Mouse (Mus musculus) gastrocnemius, adult 2 months (tissue): ENCODE measurements around the gene Abcf1. TPM values are rescaled to one million over a fixed set of nuclear protein-coding genes. Genes with fewer than 3 reads are reported as not detected.
"Not testable (repeated sequence)": the region's sequence is repeated elsewhere in the genome, so short reads cannot be mapped to it uniquely, and the experiment has no call there.

ENCODE experiments used
- DNase-seq: peaks from one replicate; pipeline ENCODE4 v3.0.0; 2022
- H3K27ac ChIP-seq: fragments of 200-600 bp; 2 replicates; pipeline ENCODE4 v1.8.1; 2022; ENCODE audit warnings: mild to moderate bottlenecking
- H3K4me3 ChIP-seq: fragments of 200-600 bp; 2 replicates; pipeline ENCODE4 v1.8.1; 2022; ENCODE audit warnings: mild to moderate bottlenecking, moderate library complexity
- CTCF ChIP-seq: fragments of 200-600 bp; IDR thresholded peaks from 2 replicates; pipeline ENCODE4 v1.8.1; 2022; ENCODE audit warnings: antibody characterized with exemption, mild to moderate bottlenecking, moderate library complexity
- intact Hi-C: fragments of 180-260 bp; cut with DNase I; formaldehyde crosslinking; loops from one replicate; pipeline ENCODE4 v1.15.1; 2025
- total RNA-seq, 2 experiments: library from RNA; stranded (reverse); gene quantifications; 2 replicates each; pipeline ENCODE4 v1.2.3; 2021

The Abcf1 gene
- total RNA-seq, 2 experiments from 2014 or later, result 72.1 to 74.9 TPM

DNA sequence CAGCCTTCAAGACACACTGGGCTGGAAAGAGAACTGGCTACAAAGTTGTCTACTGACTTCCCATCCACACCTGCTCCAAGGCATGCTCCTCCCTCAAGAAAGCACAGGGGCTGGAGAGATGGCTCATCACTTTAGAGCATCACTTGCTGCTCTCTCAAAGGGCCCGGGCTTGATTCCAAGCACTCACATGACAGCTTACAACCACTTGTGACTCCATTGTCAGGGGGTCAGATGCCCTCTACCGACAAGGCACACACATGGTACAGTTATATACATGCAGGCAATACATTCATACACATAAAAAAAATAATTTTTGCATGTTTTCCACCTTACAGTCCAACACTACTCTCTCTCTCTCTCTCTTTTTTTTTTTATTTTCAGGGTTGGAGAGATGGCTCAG, 1.9 kb downstream of the Abcf1 start:
- no peak for DNase-seq
- H3K4me3 ChIP-seq, result no peak overlapping the region
- intact Hi-C loops, result no loop called here
- TF ChIP-seq CTCF, result no peak
- no peak overlapping the region for H3K27ac ChIP-seq

DNA sequence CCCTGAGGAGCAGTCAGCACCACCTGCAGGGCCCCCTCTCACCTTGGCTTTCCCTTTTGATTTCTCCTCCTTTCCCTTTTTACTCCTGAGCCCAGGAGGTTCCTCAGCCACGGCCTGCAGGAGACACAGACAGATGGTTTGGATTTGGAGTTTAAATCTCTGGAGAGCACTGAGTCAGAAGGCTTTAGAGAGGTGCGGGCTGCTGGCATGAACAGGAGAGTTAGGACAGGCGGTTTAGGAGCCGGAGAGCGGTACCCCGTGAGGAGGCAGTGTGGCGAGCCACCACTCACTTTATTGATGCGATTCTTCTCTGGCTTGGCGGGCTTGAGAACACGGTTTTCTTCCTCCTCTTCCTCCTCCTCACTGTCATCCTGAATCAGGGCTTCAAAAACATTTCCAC, 6.3 kb downstream of the Abcf1 start:
- H3K27ac ChIP-seq, result no peak overlapping the region
- no peak overlapping the region for H3K4me3 ChIP-seq
- intact Hi-C loops, result no loop called here
- no peak for DNase-seq
- no peak for TF ChIP-seq CTCF

DNA sequence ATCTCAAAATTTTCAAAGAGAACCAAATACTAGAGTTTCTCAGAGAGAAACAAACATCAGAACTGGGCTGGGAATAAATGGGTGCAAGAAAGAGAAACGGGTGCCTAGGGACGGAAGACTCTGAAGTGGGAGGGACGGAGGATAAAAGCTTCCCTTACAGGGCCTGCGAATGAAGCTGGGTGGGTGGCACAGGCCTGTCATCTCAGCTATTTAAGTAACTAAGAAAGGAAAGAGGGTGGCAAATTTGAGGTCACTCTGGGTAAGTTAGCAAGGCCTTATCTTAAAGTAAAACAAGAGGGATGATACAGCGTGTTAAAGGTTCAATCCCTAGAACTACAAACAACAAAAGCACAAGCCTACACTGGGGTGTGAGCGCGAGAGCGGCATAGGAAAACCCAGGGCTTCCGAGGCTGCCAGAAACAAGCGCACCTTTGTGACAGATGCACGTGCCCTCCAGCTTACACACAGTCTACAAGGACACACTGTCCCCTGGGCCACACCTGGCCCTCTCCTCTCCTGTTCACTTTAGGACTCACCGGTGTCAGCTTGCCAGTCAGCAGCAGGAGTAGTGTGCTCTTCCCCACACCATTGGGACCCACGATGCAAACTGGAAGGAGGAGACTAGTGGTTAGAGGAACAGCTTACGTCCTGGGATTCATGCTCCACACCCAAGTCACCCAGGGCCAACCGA, 10.9 kb downstream of the Abcf1 start:
- no peak overlapping the region for H3K27ac ChIP-seq
- intact Hi-C loops, result no loop called here
- TF ChIP-seq CTCF, result no peak

DNA sequence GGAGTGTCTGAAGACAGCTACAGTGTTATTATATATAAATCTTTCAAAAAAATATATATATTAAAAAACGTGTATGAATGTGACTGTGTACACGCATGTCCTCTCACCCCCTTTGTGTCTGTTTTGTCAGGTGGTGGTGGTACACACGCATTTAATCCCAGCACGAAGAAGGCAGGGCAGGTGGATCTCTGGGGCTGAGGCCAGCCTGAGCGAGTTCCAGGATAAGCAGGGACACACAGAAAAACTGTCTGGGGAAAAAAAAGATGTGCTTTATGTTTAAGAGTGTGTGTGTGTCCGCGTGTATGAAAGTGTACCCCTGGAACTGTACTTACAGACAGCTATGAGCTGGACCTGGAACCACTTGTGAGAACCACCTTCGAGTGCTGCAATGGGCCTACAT, 14.9 kb downstream of the Abcf1 start:
- Histone ChIP-seq H3K27ac (no peak overlapping the region), H3K4me3 (no peak overlapping the region)
- no peak for DNase-seq
- intact Hi-C loops, result no loop called here
- no peak for TF ChIP-seq CTCF

More for the DNA sequence above, 10.9 kb downstream of the Abcf1 start:
- no peak for DNase-seq
- no peak overlapping the region for H3K4me3 ChIP-seq

DNA sequence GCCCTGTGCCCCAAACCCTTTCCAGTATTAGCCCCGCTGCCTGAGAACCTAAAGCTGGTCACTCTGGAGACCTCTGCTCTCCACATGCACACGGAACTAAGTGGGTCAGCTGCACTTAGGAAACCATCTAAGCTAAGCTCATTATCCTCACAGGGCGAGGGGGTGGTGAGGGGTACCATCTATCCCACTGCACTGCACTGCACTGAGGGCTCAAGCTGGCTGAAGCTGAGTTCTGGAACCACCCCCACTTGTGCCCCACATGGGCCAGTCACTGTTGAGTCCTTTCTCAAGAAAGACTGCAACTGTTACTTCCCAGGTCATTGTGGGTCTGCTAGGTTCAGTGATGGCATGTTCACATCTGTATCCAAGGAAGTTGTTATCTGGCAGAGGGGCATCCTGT, 17.0 kb downstream of the Abcf1 start:
- intact Hi-C loops, H3K27ac ChIP-seq, DNase-seq, H3K4me3 ChIP-seq: not testable (repeated sequence)

DNA sequence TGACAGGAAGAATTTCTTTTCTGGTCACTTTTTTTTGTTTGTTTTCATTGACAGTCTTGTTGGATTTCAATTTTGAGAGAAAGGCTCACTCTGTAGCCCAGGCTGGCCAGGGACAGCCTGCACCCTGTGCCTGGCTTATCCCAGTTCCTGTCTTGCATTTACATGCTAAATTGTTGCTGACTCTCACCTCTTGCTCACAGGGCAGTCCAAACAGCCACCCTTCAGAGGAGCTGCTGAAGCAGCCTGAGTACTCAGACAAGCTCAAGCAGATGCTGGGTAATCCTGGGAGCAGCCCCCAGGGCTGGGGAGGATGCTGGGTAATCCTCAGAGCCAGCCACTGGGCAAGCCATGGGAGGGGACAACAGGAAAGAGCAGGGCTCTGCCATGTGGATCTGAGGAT, 18.6 kb downstream of the Abcf1 start:
- DNase-seq, intact Hi-C loops, H3K4me3 ChIP-seq, H3K27ac ChIP-seq: not testable (repeated sequence)

DNA sequence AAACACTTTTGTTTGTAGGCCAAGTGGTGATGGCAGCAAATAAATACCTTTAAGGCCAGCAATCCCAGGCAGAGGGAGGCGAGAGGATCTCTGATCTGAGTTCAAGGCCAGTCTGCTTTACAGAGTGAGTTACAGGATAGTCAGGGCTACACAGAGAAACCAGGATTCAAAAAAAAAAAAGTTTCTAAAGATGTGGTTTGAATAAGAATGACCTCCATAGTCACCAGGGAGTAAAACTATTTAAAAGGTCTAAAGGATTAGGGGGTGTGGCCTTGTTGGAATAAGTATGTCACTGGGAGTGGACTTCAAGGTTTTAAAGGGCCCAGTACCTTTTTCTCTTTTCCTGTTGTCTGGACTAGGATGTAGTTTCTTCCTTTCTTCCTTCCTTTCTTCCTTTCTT, 29.6 kb downstream of the Abcf1 start:
- Histone ChIP-seq H3K27ac (no peak overlapping the region), H3K4me3 (no peak overlapping the region)
- no peak for DNase-seq
- intact Hi-C loops, result loop anchor here (2.0 kb wide), 1 partner anchor 53 kb away; no protein-coding TSS in a partner anchor
- no peak for TF ChIP-seq CTCF

DNA sequence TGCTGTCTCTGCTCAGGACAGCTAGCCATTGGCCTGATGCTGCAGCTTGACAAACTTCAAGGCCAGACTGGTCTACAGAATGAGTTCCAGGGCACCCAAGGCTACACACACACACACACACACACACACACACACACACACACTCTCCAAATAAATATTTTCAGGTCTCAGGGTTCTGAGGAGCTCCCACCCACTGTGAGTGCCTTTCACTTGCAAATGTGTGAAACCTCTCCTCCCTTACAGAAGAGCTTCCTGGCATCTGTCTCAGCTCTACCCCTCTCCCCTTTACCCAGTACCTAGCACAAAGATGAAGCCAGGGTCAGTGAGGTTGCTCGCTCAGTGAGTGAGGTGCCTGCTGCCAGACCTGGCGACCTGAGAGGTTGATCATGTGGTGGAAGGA, 30.5 kb downstream of the Abcf1 start:
- no peak for TF ChIP-seq CTCF
- no peak overlapping the region for H3K4me3 ChIP-seq
- DNase-seq, result no peak
- intact Hi-C loops, result loop anchor here (2.0 kb wide), 1 partner anchor 54 kb away; no protein-coding TSS in a partner anchor
- no peak overlapping the region for H3K27ac ChIP-seq

DNA sequence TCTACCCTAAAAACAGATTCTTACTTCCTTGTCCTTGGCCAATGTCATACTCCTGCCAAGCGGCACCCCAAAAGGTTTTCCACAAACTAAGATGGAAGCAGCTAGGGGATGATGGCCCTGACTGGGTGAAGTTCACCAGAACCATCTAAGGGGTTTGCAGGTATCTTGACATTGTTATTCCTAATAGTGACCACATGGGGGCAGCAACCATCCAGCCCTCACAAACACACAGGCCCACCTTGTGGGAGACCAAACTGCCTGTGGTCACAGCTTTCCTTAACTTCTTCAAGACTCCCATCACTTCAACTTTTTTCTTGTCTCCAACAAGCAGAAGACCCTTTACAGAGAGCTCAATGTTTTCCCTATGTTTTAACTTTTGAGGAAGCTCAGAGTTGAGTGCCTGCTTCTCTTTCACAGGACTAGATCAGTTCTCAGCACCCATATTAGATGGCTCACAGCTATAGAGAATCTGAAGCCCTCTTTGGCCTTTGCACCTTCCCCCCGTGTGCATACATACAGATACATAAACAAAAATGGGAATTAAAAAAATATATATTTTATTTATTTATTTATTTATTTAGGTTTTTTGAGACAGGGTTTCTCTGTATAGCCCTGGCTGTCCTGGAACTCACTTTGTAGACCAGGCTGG, 31.7 kb downstream of the Abcf1 start:
- intact Hi-C loops, result loop anchor here (2.0 kb wide), 1 partner anchor 55 kb away; no protein-coding TSS in a partner anchor
- H3K27ac ChIP-seq, result no peak overlapping the region
- DNase-seq, result peak; percentile 42
- no peak overlapping the region for H3K4me3 ChIP-seq
- TF ChIP-seq CTCF, result peak; percentile 87

DNA sequence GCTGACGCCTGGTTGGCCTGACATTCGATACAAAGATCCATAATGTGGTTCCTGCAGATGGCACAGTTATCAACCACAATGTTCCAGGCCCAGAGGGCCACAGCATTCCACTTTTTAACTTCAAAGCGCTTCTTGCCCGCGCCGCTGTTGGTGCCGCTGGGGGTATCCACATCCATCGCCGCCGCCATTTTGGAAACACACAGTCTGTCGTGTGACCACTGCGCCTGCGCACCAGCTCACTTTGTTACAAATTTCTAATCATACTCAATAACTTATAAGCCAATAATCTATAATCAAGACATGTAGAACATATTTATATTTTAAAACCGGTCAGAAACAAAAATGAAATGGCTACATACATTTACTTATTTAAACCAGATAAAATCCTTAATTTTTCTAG, 33.8 kb downstream of the Abcf1 start:
- DNase-seq, intact Hi-C loops: not testable (repeated sequence)

DNA sequence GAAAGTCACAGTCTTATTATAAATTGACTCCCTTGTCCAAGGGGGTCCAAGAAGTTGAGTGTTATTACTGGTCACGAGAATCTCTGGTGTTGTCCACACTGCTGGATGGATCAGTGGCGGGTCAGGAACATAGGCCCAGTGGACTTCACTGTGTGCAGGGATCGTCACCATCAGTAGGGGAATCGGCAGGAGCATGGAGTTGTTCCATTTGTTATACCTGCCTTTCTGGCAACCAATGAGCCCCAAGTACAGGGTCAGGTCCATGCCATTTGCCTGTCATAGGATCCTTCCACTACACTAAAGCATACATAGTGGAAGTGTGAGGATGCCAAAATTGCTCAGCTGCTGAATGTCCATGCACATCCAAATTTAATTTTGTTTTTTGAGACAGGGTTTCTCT, 37.0 kb downstream of the Abcf1 start:
- intact Hi-C loops, result no loop called here
- H3K27ac ChIP-seq, result no peak overlapping the region
- DNase-seq, result no peak
- H3K4me3 ChIP-seq, result no peak overlapping the region
- TF ChIP-seq CTCF, result no peak

More for the DNA sequence above, 33.8 kb downstream of the Abcf1 start:
- H3K27ac ChIP-seq, H3K4me3 ChIP-seq: not testable (repeated sequence)

DNA sequence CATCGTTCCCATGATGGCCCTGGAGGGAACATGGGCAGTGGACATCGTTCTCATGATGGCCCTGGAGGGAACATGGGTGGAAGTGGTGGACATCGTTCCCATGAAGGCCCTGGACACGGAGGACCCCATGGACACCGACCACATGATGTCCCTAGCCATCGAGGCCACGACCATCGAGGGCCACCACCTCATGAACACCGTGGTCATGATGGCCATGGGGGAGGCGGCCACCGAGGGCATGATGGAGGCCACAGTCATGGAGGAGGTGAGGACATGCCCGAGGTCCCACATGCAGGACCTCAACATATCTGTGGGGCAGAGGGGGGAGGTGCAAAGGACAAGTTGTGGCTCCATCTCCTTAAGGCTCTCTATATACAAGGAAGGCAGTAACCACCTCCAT, 38.9 kb downstream of the Abcf1 start:
- DNase-seq, result no peak
- TF ChIP-seq CTCF, result no peak
- no peak overlapping the region for H3K4me3 ChIP-seq
- no peak overlapping the region for H3K27ac ChIP-seq
- intact Hi-C loops, result no loop called here

DNA sequence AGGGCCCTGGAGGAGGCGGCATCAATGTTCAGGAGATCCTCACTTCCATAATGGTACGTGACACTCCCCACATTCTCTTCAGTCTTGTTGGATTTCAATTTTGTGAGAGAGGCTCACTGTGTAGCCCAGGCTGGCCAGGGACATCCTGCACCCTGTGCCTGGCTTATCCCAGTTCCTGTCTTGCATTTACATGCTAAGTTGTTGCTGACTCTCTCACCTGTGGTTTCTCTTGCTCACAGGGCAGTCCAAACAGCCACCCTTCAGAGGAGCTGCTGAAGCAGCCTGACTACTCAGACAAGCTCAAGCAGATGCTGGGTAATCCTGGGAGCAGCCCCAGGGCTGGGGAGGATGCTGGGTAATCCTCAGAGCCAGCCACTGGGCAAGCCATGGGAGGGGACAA, 40.0 kb downstream of the Abcf1 start:
- H3K4me3 ChIP-seq, result no peak overlapping the region
- no peak overlapping the region for H3K27ac ChIP-seq
- no peak for TF ChIP-seq CTCF
- DNase-seq, result no peak
- intact Hi-C loops, result no loop called here

DNA sequence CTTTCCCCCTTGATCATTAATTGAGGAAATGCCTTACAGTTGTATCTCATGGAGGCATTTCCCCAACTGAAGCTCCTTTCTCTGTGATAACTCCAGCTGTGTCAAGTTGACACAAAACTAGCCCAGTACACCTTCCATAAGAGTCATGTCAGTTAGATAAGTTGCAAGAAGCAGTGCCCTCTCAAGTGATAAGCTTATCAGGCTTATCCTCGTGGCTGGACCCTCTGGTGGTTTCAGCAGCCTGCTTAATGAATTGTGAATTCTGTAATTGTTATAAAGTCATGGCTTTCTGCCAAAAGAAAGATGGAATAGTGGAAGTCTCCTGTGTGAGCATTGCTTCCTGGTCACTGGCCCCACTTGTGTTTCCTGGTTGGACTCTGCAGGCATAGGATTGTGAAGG, 42.1 kb downstream of the Abcf1 start:
- no peak for DNase-seq
- Histone ChIP-seq H3K4me3 (no peak overlapping the region), H3K27ac (no peak overlapping the region)
- no peak for TF ChIP-seq CTCF
- intact Hi-C loops, result no loop called here
